Mouse (Mus musculus): ENCODE measurements around the gene Rapsn.

DNA sequence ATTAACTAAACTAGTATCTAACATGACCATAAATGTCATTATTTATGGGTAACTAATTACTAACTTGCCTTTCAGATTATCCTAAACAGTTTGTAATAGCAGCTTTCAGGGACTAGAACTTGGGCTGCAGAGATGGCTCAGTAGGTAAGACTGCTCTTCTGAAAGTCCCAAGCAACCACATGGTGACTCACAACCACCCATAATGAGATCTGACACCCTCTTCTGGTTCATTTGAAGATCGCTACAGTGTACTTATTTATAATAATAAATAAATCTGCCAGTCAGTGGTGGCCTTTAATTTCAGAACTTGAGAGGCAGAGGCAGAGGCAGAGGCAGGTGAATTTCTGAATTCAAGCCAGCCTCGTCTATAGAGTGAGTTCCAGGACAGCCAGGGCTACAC, 17.3 kb downstream of the Rapsn start:
- TF ChIP-seq CTCF (conservative IDR thresholded peaks at IDR 0.05; ENCODE audit: low read length) (no peak), NANOG (IDR thresholded peaks at IDR 0.05; ENCODE audit: borderline replicate concordance, low read length) (no peak)
